Mouse (Mus musculus) forebrain, embryonic 11.5 days (tissue): ENCODE results near the gene Ntan1. TPM values are rescaled to one million over a fixed set of nuclear protein-coding genes. Genes with fewer than 3 reads are reported as not detected.
A peak's percentile ranks its signal among the peaks of the same experiment; 100 is the strongest.
"Not testable (repeated sequence)": the region's sequence is repeated elsewhere in the genome, so short reads cannot be mapped to it uniquely, and the experiment has no call there.

Experiments
- ATAC-seq: fragments of 200-750 bp; cut with Nextera tagmentation; replicated peaks from 2 replicates; pipeline ENCODE4 v1.8.0; 2017; ENCODE audit warnings: moderate TSS enrichment; ENCODE audit not compliant: low FRiP score
- DNase-seq: peaks from one replicate; pipeline ENCODE4 v3.0.0-alpha.2; 2017; ENCODE audit warnings: low spot score
- H3K27ac ChIP-seq: fragments of 300-500 bp; sonication (generic); 2 replicates; pipeline ENCODE4 v1.5.1; 2014; ENCODE audit warnings: low read depth, low read length
- H3K27me3 ChIP-seq: fragments of 300-500 bp; sonication (generic); 2 replicates; pipeline ENCODE4 v1.6.1; 2014; ENCODE audit warnings: mild to moderate bottlenecking, low read length, mixed read lengths; ENCODE audit not compliant: control insufficient read depth, insufficient read depth
- H3K36me3 ChIP-seq: fragments of 300-500 bp; sonication (generic); 2 replicates; pipeline ENCODE4 v1.6.1; 2014; ENCODE audit warnings: mild to moderate bottlenecking, low read length, moderate library complexity, mixed read lengths; ENCODE audit not compliant: control insufficient read depth, insufficient read depth
- H3K4me1 ChIP-seq: fragments of 300-500 bp; sonication (generic); replicated peaks from 2 replicates; pipeline ENCODE4 v1.6.1; 2014; ENCODE audit warnings: low read length, mixed read lengths; ENCODE audit not compliant: control insufficient read depth, insufficient read depth
- H3K4me2 ChIP-seq: fragments of 300-500 bp; sonication (generic); 2 replicates; pipeline ENCODE4 v1.6.1; 2014; ENCODE audit warnings: low read depth, mild to moderate bottlenecking, low read length, moderate library complexity, mixed read lengths; ENCODE audit not compliant: severe bottlenecking
- H3K4me3 ChIP-seq: fragments of 300-500 bp; sonication (generic); 2 replicates; pipeline ENCODE4 v1.5.1; 2014; ENCODE audit warnings: low read depth, low read length
- H3K9ac ChIP-seq: fragments of 300-500 bp; sonication (generic); 2 replicates; pipeline ENCODE4 v1.6.1; 2014; ENCODE audit warnings: low read length
- H3K9me3 ChIP-seq: fragments of 300-500 bp; sonication (generic); 2 replicates; pipeline ENCODE4 v1.6.1; 2016; ENCODE audit warnings: low read length, mixed read lengths; ENCODE audit not compliant: control insufficient read depth
- WGBS: fragments of 180-500 bp; shearing (Covaris S2); extraction: QIAGEN DNeasy Blood & Tissue Kit; methylation state at CpG from one replicate; pipeline ENCODE4 v1.1.7; 2014; 5-methylcytosine and 5-hydroxymethylcytosine counted together
- polyA plus RNA-seq: library from polyadenylated mRNA; unstranded; fragments of >200 nt; fragmentation: Nextera tagmentation; extraction: Ambion mirVana; gene quantifications from 2 replicates; pipeline ENCODE4 v1.2.1, GENCODE M21; 2014

The Ntan1 gene
- polyA plus RNA-seq, 1 experiment from 2014 or later = 159 TPM

- H3K4me3 ChIP-seq = no peak overlapping the region
- DNase-seq (no peak), ATAC-seq (no peak)
- H3K4me2 ChIP-seq = no peak overlapping the region
- no peak overlapping the region for H3K27ac ChIP-seq
- H3K27me3 ChIP-seq = no peaks in the 10 kb centered on the region
- 93% methylated on average over 3 of the region's 3 CpGs for WGBS
- no peaks in the 10 kb centered on the region for H3K4me1 ChIP-seq
- no peaks in the 10 kb centered on the region for H3K9me3 ChIP-seq
- no peak overlapping the region for H3K9ac ChIP-seq
- no peaks in the 10 kb centered on the region; the same call in 1 of the 2 replicates for H3K36me3 ChIP-seq
These were observed 22.3 kb downstream of the Ntan1 start for GRCm38 (mm10) chr16:13840956-13841355.

GRCm38 (mm10) chr16:13845031-13845430 lies 26.4 kb downstream of the Ntan1 start:
- Histone ChIP-seq H3K9me3 (no peaks in the 10 kb centered on the region), H3K27ac (no peak overlapping the region), H3K9ac (no peak overlapping the region), H3K36me3 (no peaks in the 10 kb centered on the region; the same call in 1 of the 2 replicates), H3K4me1 (no peaks in the 10 kb centered on the region), H3K27me3 (no peaks in the 10 kb centered on the region), H3K4me2 (no peak overlapping the region), H3K4me3 (no peak overlapping the region)
- DNase-seq (no peak), ATAC-seq (no peak)
- WGBS = 92% methylated on average over 5 of the region's 5 CpGs

- no peaks in the 10 kb centered on the region; the same call in 1 of the 2 replicates for H3K36me3 ChIP-seq
- ATAC-seq (no peak), DNase-seq (no peak)
- no peaks in the 10 kb centered on the region for H3K9me3 ChIP-seq
- no peaks in the 10 kb centered on the region for H3K4me1 ChIP-seq
- no peak overlapping the region for H3K27ac ChIP-seq
- no peak overlapping the region for H3K4me2 ChIP-seq
- no peak overlapping the region for H3K9ac ChIP-seq
- no peak overlapping the region for H3K4me3 ChIP-seq
- no peaks in the 10 kb centered on the region for H3K27me3 ChIP-seq
- 88% methylated on average over 1 of the region's 1 CpGs for WGBS
These were observed 28.0 kb downstream of the Ntan1 start for GRCm38 (mm10) chr16:13846675-13847074.

- no peak overlapping the region for H3K9ac ChIP-seq
- H3K4me1 ChIP-seq = no peaks in the 10 kb centered on the region
- ATAC-seq = no peak
- DNase-seq = no peak
- no peak overlapping the region for H3K4me2 ChIP-seq
- no peaks in the 10 kb centered on the region; the same call in 1 of the 2 replicates for H3K36me3 ChIP-seq
- H3K9me3 ChIP-seq = no peaks in the 10 kb centered on the region
- no peaks in the 10 kb centered on the region for H3K27me3 ChIP-seq
- H3K4me3 ChIP-seq = no peak overlapping the region
- 83% methylated on average over 2 of the region's 2 CpGs for WGBS
- no peak overlapping the region for H3K27ac ChIP-seq
These were observed 29.7 kb downstream of the Ntan1 start for GRCm38 (mm10) chr16:13848310-13848709.

- Histone ChIP-seq H3K4me3 (no peak overlapping the region), H3K4me1 (no peaks in the 10 kb centered on the region), H3K4me2 (no peak overlapping the region), H3K27me3 (no peaks in the 10 kb centered on the region), H3K9me3 (no peaks in the 10 kb centered on the region), H3K9ac (no peak overlapping the region), H3K27ac (no peak overlapping the region), H3K36me3 (no peaks in the 10 kb centered on the region)
- 94% methylated on average over 4 of the region's 4 CpGs for WGBS
- no peak for DNase-seq
- ATAC-seq = no peak
These were observed 32.8 kb downstream of the Ntan1 start for GRCm38 (mm10) chr16:13851446-13851845.

- H3K9ac ChIP-seq = no peak overlapping the region
- H3K36me3 ChIP-seq = no peaks in the 10 kb centered on the region
- no peak overlapping the region for H3K4me3 ChIP-seq
- no peaks in the 10 kb centered on the region for H3K9me3 ChIP-seq
- no peak overlapping the region for H3K27ac ChIP-seq
- WGBS = 97% methylated on average over 4 of the region's 4 CpGs
- H3K4me1 ChIP-seq = no peaks in the 10 kb centered on the region
- ATAC-seq = no peak
- no peaks in the 10 kb centered on the region for H3K27me3 ChIP-seq
- DNase-seq = no peak
- no peak overlapping the region for H3K4me2 ChIP-seq
These were observed 35.2 kb downstream of the Ntan1 start for GRCm38 (mm10) chr16:13853886-13854285.

- Histone ChIP-seq H3K36me3 (no peaks in the 10 kb centered on the region; the same call in 1 of the 2 replicates), H3K4me3 (no peak overlapping the region), H3K27ac (no peak overlapping the region), H3K27me3 (no peaks in the 10 kb centered on the region), H3K4me2 (no peak overlapping the region), H3K9me3 (no peaks in the 10 kb centered on the region), H3K9ac (no peak overlapping the region), H3K4me1 (no peaks in the 10 kb centered on the region; the same call in 1 of the 2 replicates)
- ATAC-seq (no peak), DNase-seq (no peak)
- 87% methylated on average over 4 of the region's 4 CpGs for WGBS
These were observed 47.4 kb downstream of the Ntan1 start for GRCm38 (mm10) chr16:13866076-13866475.

- ATAC-seq (no peak), DNase-seq (no peak)
- no peak overlapping the region for H3K9ac ChIP-seq
- no peaks in the 10 kb centered on the region for H3K9me3 ChIP-seq
- WGBS = 84% methylated on average over 5 of the region's 5 CpGs
- no peaks in the 10 kb centered on the region; the same call in 1 of the 2 replicates for H3K36me3 ChIP-seq
- no peaks in the 10 kb centered on the region for H3K27me3 ChIP-seq
- H3K27ac ChIP-seq = no peak overlapping the region
- no peak overlapping the region for H3K4me2 ChIP-seq
- H3K4me3 ChIP-seq = no peak overlapping the region
- H3K4me1 ChIP-seq = no peaks in the 10 kb centered on the region; the same call in 1 of the 2 replicates
These were observed 48.0 kb downstream of the Ntan1 start for GRCm38 (mm10) chr16:13866616-13867015.

GRCm38 (mm10) chr16:13867406-13867805 lies 48.8 kb downstream of the Ntan1 start:
- not testable (repeated sequence) for H3K9ac ChIP-seq, H3K36me3 ChIP-seq, H3K4me3 ChIP-seq, H3K27ac ChIP-seq, H3K27me3 ChIP-seq, H3K4me1 ChIP-seq, H3K9me3 ChIP-seq, ATAC-seq, H3K4me2 ChIP-seq
- 7% methylated on average over 5 of the region's 5 CpGs for WGBS
- peak; percentile 54 for DNase-seq
